Mouse (Mus musculus) CH12F3 (cell line): ENCODE measurements around the gene Tmem30a.

ENCODE experiments used
- in situ Hi-C: fragments of 300-500 bp; cut with MboI; formaldehyde crosslinking; loops from 2 replicates; pipeline ENCODE4 v1.14.3; 2020; ENCODE audit warnings: low sequenced_read_pairs

Tmem30a gene

GRCm38 (mm10) chr9:79792841-79793835 is at the start of gene Tmem30a:
Gene Tmem30a, minus strand, starts transcription at chr9:79793507.
- in situ Hi-C loops, result no loop called here

GRCm38 (mm10) chr9:79842615-79843014 is 49.3 kb upstream of the Tmem30a start:
- in situ Hi-C loops, result no loop called here

DNA sequence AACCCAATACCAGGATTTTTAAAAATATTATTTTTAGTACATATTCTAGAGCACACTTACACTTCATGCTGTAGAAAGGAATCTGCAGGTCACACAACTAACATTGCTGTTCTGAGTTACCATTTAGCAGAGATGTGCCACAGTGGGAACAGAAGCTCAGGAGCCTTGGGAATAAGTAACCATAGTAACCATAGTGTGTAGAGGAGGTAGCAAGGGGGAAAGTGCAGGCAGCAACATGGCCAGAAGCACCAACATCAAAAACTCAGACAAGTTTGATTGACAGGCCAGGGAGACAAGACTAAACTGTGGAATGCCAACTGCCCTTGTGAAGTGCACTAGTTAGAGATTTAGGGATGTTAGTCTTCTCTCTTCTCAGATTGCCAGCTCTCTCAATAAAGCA is 48.7 kb upstream of the Tmem30a start:
- in situ Hi-C loops, result no loop called here

DNA sequence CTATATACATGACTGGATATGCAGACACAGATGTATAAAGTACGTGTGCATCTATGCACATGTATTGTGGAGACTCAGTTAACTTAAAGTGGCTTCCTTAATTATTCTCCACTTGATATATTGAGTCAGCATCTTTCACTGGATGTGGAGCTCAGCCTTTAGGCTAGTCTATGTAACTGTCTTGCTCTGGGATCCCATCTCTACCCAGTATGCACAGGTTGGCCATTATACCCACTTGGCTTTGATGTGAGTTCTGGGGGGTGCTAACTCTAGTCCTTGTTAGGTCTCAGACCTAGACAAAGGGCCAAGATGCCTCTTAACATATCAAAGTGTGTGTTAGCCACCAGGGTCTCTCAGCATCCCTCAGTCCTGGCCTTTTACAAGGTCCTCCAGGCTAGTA is 38.0 kb upstream of the Tmem30a start:
- in situ Hi-C loops, result no loop called here

GRCm38 (mm10) chr9:79830874-79831273 is 37.6 kb upstream of the Tmem30a start:
- in situ Hi-C loops, result no loop called here

GRCm38 (mm10) chr9:79829842-79830800 is 36.8 kb upstream of the Tmem30a start:
- in situ Hi-C loops, result no loop called here

DNA sequence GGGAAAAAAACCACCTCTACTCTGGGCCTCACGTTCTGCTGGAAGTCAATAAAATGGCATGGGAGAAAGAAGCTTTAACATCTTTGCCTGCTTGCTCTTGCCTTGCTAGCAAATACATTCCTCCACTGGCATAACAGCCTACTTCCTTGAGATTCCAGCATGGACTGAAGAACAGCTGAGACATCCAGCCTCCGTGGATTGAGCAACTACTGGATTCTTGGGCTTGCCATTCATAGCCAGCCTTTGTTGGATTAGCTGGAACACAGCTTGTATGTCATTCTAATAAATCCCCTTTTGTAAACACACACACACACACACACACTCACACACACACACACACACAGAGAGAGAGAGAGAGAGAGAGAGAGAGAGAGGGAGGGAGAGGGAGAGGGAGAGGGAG is 33.8 kb upstream of the Tmem30a start:
- in situ Hi-C loops, result no loop called here

- in situ Hi-C loops, result no loop called here
These were observed 32.2 kb upstream of the Tmem30a start for GRCm38 (mm10) chr9:79825526-79825925.

DNA sequence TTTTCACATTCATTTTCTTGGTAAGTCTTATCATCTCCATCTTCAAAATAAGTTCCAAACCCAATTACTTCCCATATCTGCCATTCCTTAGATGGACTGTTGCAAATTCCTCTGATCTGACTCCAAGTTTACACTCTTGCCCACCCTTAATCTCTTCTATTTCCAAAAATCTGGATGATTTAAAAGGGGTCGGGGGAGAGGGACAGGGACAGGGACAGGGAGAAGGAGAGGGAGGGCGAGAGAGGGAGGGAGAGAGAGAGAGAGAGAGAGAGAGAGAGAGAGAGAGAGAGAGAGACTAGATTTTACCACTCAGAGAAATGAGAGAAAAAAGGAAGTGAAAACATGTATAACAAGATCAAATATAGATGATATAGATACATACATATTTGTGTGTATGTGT is 30.5 kb upstream of the Tmem30a start:
- in situ Hi-C loops, result loop anchor here (25.0 kb wide), 1 partner anchor 163 kb away; no protein-coding TSS in a partner anchor

DNA sequence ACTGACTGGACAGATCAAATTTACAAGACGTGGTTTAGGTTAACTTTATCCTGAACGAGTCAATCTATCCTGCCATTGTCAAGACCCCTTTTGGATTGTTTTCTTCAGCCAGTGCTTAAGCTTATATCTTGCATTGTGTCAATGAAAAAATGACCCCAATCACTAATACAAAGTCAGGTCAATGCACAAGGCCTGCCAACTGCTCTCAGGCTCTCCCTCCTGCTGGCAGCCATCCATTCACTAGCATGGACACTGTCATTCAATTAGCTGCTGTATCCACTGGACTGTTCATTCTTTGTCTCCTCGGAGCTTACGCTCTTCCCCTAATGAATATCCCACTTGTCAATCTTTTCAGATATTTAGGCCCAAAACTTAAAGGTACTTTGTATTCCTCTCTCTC is 30.1 kb upstream of the Tmem30a start:
- in situ Hi-C loops, result loop anchor here (25.0 kb wide), 1 partner anchor 164 kb away; no protein-coding TSS in a partner anchor

DNA sequence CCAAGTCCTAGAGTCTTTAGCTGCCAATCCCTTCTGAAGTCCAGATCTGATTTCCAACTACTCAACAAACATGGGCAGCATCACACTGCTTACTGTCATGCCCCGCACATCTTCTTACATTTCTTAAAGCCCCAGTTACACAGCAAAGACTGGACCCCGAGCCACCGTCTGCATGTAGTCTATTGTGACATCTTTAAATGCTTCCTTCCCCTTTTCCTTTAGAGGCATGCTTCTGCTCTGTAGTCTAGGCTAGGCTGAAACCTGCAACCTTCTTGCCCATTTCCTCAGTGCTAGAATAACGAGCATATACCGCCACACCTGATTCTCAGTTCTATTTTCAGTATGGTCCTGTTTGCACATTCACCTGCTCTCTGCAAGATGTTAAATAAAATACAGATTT is 23.2 kb upstream of the Tmem30a start:
- in situ Hi-C loops, result loop anchor here (25.0 kb wide), 1 partner anchor 171 kb away; no protein-coding TSS in a partner anchor

DNA sequence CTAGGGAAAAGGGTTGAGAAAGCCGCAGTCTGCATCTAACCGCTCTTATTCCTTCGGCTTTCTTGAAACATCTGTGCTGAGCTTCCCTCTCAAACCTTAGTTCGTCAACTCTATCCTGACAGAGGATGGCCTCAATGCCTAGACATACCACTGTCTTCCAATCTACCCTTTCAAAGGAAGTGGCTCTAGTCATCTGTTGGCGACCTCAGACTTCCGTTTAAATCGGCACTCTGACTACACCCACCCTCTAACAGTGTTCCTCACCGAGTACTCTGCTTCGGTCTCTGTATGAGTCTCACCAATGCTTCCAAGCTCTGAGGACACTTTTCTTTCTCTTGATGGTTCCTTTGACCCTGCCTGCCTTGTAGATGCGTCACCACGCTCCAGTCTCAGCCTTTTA is 22.7 kb upstream of the Tmem30a start:
- in situ Hi-C loops, result loop anchor here (25.0 kb wide), 1 partner anchor 171 kb away; no protein-coding TSS in a partner anchor

GRCm38 (mm10) chr9:79814592-79814991 is 21.3 kb upstream of the Tmem30a start:
- in situ Hi-C loops, result loop anchor here (25.0 kb wide), 1 partner anchor 173 kb away; no protein-coding TSS in a partner anchor

DNA sequence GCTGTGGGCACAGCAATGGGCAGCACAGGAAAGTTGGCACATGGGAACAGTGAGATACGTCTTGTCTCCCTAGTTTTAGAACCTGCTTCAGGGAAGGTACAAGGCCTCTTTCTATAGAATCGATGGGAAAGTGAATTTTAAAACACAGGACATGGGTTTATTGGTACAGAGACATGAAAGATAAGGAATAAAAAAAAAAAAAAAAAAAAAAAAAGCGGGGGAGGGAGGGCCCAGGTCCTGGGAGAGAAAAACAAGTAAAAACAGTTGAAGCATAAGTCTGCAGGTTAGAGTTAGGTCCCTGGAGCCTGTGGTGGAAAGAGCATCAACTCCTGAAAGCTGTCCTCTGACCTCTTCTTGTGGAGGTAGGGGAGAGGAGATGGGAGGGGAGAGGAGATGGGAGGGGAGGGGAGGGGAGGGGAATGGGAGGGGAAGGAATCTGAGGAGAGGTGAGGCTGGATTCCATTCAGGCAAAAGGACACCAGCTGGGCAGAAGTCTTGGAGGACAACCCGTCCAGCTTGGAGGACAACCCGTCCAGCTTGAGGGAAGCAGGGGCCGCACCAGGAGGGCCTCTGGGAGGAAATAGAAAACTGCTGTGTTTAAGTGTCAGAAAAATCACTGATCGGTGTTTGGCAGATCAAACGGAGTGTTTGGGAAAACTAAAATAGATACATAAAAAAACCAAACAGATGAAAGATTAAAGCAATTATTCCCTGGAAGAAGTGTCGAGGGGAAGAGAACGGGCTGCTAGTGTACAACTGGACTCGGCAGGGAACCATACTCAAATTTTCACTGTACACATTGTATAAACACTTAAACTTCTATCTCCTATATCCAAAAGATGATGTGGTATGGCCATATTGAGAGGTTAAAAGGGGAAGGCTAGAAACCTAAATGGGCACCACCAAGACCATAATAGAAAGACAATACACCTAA is 17.9 kb upstream of the Tmem30a start:
- in situ Hi-C loops, result loop anchor here (25.0 kb wide), 1 partner anchor 176 kb away; no protein-coding TSS in a partner anchor

- in situ Hi-C loops, result loop anchor here (25.0 kb wide), 1 partner anchor 177 kb away; no protein-coding TSS in a partner anchor
These were observed 17.2 kb upstream of the Tmem30a start for GRCm38 (mm10) chr9:79810534-79810933.

DNA sequence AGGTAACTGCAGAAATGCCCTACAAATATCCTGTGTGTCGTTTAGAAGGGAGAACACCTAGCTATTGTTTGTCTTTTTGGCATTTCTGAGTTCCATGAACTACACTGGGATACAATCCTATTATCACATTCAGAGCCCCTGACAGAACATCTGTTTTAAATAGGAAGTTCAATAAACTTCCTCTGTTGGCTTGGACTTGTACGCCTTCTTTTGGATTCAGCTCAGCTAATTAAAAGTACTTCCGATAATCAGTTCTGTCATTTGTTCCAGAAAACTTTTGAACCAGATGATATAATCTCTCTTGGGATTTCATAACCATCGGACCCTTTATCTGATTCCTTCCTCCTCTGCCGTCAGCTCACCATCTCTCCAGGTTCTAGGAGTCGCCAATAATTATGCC is 16.1 kb upstream of the Tmem30a start:
- in situ Hi-C loops, result loop anchor here (25.0 kb wide), 1 partner anchor 178 kb away; no protein-coding TSS in a partner anchor

DNA sequence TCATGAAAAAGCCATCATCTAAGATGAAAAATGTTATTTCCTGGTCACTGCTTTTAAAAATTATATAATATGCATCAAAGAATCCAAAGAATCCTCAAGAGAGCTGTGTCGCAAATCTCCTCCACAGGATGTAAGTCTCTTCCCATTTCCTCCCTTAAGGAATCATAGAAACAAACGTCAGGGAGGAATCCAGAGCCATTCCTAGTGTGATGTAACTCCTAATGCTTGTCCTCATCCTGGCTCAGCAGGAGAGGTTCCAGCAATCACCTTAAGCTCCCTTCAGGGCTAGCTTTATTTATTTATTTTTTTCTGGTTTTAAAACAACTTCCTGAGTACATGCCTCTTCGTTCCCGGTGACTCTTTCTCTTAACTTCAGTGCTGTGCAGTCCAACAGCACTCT is 13.9 kb upstream of the Tmem30a start:
- in situ Hi-C loops, result loop anchor here (25.0 kb wide), 1 partner anchor 180 kb away; no protein-coding TSS in a partner anchor

- in situ Hi-C loops, result loop anchor here (25.0 kb wide), 1 partner anchor 181 kb away; no protein-coding TSS in a partner anchor
These were observed 13.2 kb upstream of the Tmem30a start for GRCm38 (mm10) chr9:79806317-79807075.

GRCm38 (mm10) chr9:79805426-79805825 is 12.1 kb upstream of the Tmem30a start:
- in situ Hi-C loops, result loop anchor here (25.0 kb wide), 1 partner anchor 182 kb away; no protein-coding TSS in a partner anchor
